Mouse (Mus musculus): ENCODE data around the gene Auts2. TPM values are rescaled to one million over a fixed set of nuclear protein-coding genes. Genes with fewer than 3 reads are reported as not detected.
A peak's percentile ranks its signal among the peaks of the same experiment; 100 is the strongest.

Gene Auts2
- total RNA-seq, 4 experiments from 2014 or later = 30.7 to 75.1 (median 38.7) TPM

GRCm38 (mm10) chr5:131557591-131558385 lies 985.4 kb downstream of the Auts2 start:
- DNase-seq = no peak

- no peak for DNase-seq
Observed at GRCm38 (mm10) chr5:131548932-131549563, 994.1 kb downstream of the Auts2 start.

- no peak for DNase-seq
Observed at GRCm38 (mm10) chr5:131547926-131548325, 995.2 kb downstream of the Auts2 start.

- no peak for DNase-seq
Observed at GRCm38 (mm10) chr5:131546414-131546813, 996.7 kb downstream of the Auts2 start.

GRCm38 (mm10) chr5:131544381-131544780 lies 998.8 kb downstream of the Auts2 start:
- peak; percentile 25 for DNase-seq

GRCm38 (mm10) chr5:131538311-131538915 lies 1004.7 kb downstream of the Auts2 start:
- peak; percentile 62 for DNase-seq

- DNase-seq = peak; percentile 20
Observed at GRCm38 (mm10) chr5:131537831-131538310, 1005.3 kb downstream of the Auts2 start.

GRCm38 (mm10) chr5:131537155-131537830 lies 1005.9 kb downstream of the Auts2 start:
- DNase-seq = peak; percentile 70

GRCm38 (mm10) chr5:131535752-131536151 lies 1007.4 kb downstream of the Auts2 start:
- no peak for DNase-seq

GRCm38 (mm10) chr5:131533815-131534214 lies 1009.3 kb downstream of the Auts2 start:
- DNase-seq = no peak

- DNase-seq = no peak
Observed at GRCm38 (mm10) chr5:131531744-131532552, 1011.2 kb downstream of the Auts2 start.

GRCm38 (mm10) chr5:131530828-131531227 lies 1012.3 kb downstream of the Auts2 start:
- no peak for DNase-seq

GRCm38 (mm10) chr5:131526666-131527065 lies 1016.5 kb downstream of the Auts2 start:
- no peak for DNase-seq

GRCm38 (mm10) chr5:131524900-131525465 lies 1018.2 kb downstream of the Auts2 start:
- no peak for DNase-seq

- DNase-seq = no peak
Observed at GRCm38 (mm10) chr5:131519560-131519959, 1023.6 kb downstream of the Auts2 start.

- DNase-seq = no peak
Observed at GRCm38 (mm10) chr5:131517677-131518076, 1025.5 kb downstream of the Auts2 start.

GRCm38 (mm10) chr5:131515707-131516407 lies 1027.3 kb downstream of the Auts2 start:
- peak; percentile 39 for DNase-seq

- no peak for DNase-seq
Observed at GRCm38 (mm10) chr5:131513753-131514152, 1029.4 kb downstream of the Auts2 start.

GRCm38 (mm10) chr5:131512617-131513016 lies 1030.5 kb downstream of the Auts2 start:
- DNase-seq = no peak

GRCm38 (mm10) chr5:131510659-131511058 lies 1032.5 kb downstream of the Auts2 start:
- no peak for DNase-seq

- DNase-seq = no peak
Observed at GRCm38 (mm10) chr5:131509315-131509714, 1033.8 kb downstream of the Auts2 start.

Data from adrenal gland, adult 8-10 months (tissue).